Mouse (Mus musculus) liver, embryonic 13.5 days (tissue): ENCODE data around the gene Tbx21. TPM values are rescaled to one million over a fixed set of nuclear protein-coding genes. Genes with fewer than 3 reads are reported as not detected.

Experiments
- ATAC-seq: fragments of 200-750 bp; cut with Nextera tagmentation; 2 replicates; pipeline ENCODE4 v1.8.0; 2017; ENCODE audit warnings: low read depth, mild to moderate bottlenecking, moderate number of reproducible peaks, moderate library complexity
- DNase-seq: peaks from one replicate; pipeline ENCODE4 v3.0.0; 2022
- H3K27ac ChIP-seq: fragments of 300-500 bp; sonication (generic); 2 replicates; pipeline ENCODE4 v1.5.1; 2015; ENCODE audit warnings: moderate library complexity, mild to moderate bottlenecking, inconsistent platforms
- H3K27me3 ChIP-seq: fragments of 300-500 bp; sonication (generic); 2 replicates; pipeline ENCODE4 v1.6.1; 2015; ENCODE audit warnings: mild to moderate bottlenecking, inconsistent platforms
- H3K36me3 ChIP-seq: fragments of 300-500 bp; sonication (generic); 2 replicates; pipeline ENCODE4 v1.6.1; 2015; ENCODE audit warnings: mild to moderate bottlenecking, inconsistent platforms
- H3K4me1 ChIP-seq: fragments of 300-500 bp; sonication (generic); replicated peaks from 2 replicates; pipeline ENCODE4 v1.6.1; 2015; ENCODE audit warnings: inconsistent platforms
- H3K4me2 ChIP-seq: fragments of 300-500 bp; sonication (generic); 2 replicates; pipeline ENCODE4 v1.6.1; 2015; ENCODE audit warnings: inconsistent platforms, mild to moderate bottlenecking, moderate library complexity
- H3K4me3 ChIP-seq: fragments of 300-500 bp; sonication (generic); replicated peaks from 2 replicates; pipeline ENCODE4 v1.5.1; 2015; ENCODE audit warnings: mild to moderate bottlenecking, inconsistent platforms
- H3K9ac ChIP-seq: fragments of 300-500 bp; sonication (generic); 2 replicates; pipeline ENCODE4 v1.6.1; 2015; ENCODE audit warnings: mild to moderate bottlenecking, inconsistent platforms
- H3K9me3 ChIP-seq: fragments of 300-500 bp; sonication (generic); replicated peaks from 2 replicates; pipeline ENCODE4 v1.6.1; 2016; ENCODE audit warnings: inconsistent platforms
- WGBS: fragments of 180-500 bp; shearing (Covaris S2); methylation state at CpG from one replicate; pipeline ENCODE4 v1.1.7; 2015; ENCODE audit not compliant: insufficient replicate concordance; 5-methylcytosine and 5-hydroxymethylcytosine counted together
- polyA plus RNA-seq: library from polyadenylated mRNA; unstranded; fragments of >200 nt; fragmentation: Nextera tagmentation; extraction: Ambion mirVana; gene quantifications from 2 replicates; pipeline ENCODE4 v1.2.1, GENCODE M21; 2015

Tbx21 gene
- polyA plus RNA-seq, 1 experiment from 2014 or later, result not detected

DNA sequence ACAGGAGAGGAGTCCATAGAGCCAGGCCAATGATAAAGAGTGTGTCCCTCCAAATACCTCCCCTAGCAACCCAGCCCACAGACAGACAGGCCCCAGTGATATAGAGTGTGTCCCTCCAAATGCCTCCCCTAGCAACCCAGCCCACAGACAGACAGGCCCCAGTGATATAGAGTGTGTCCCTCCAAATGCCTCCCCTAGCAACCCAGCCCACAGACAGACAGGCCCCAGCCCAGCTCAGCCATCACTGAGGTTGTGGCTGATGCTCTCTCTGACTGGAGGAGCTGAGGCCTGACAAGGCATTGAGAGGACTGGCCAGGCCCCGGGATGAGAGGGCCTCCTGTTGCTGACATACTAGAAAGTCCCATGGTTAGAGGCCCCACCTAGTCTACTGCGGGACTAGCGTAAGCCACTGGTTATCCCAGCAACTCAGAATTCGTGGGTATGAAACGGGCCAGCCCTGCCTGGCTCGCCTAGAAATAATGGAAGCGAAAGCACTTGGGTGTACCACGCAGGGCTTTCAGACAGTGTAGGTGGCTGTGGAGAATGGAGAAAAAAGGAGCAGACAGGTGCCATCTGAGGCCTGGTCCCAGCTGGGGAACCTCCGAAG lies 2.5 kb downstream of the Tbx21 start:
- H3K4me2 ChIP-seq, result no peak overlapping the region
- no peak overlapping the region for H3K27ac ChIP-seq
- ATAC-seq (no peak), DNase-seq (no peak)
- H3K4me1 ChIP-seq, result peaks cover 11% of the 10 kb centered on the region
- H3K9me3 ChIP-seq, result no peaks in the 10 kb centered on the region
- no peak overlapping the region for H3K4me3 ChIP-seq
- H3K36me3 ChIP-seq, result no peaks in the 10 kb centered on the region
- peaks cover 65% of the 10 kb centered on the region for H3K27me3 ChIP-seq
- H3K9ac ChIP-seq, result no peak overlapping the region
- 74% methylated on average over 9 of the region's 9 CpGs for WGBS

DNA sequence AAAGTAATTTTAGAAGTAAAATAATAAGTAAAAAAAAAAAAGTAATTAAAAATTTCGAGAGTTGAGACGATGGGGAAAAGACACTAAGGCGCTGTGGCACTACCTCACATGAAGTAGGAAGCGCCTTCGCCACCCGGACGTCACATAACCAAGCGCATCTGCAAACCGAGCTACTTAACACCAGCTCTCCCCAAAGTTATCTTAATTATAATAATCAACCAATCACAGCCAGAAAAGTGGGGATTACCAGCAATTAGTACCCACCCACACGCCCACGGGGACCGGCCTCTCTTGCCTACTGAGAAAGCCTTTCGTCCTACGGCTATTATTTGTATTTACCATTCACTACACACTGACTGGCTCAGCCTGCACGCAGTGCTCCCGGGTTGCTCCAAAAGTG lies 6.2 kb downstream of the Tbx21 start:
- DNase-seq (no peak), ATAC-seq (no peak)
- Histone ChIP-seq H3K36me3 (no peaks in the 10 kb centered on the region), H3K27me3 (peaks cover 31% of the 10 kb centered on the region), H3K27ac (no peak overlapping the region), H3K4me1 (no peaks in the 10 kb centered on the region; the same call in 1 of the 2 replicates), H3K4me2 (no peak overlapping the region), H3K9me3 (no peaks in the 10 kb centered on the region), H3K9ac (no peak overlapping the region), H3K4me3 (no peak overlapping the region)
- WGBS, result 67% methylated on average over 16 of the region's 16 CpGs

DNA sequence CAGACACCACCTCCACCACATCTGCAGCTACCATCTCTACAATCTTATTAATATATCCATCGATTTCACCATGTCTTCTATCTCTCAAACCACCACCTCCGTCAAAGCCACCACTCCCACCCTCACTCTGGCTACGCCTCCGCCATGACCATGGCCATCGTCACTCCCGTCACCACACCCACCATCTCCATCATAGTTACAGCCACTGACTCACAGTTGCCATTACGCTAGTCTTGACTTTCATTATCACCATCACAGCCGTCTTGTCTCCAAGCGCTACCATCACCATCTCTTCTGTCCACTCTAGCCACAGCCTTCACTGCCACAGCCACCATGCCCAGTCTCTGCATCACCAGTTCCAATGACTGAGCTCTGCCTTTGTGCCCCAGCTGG lies 11.0 kb downstream of the Tbx21 start:
- 80% methylated on average over 9 of the region's 9 CpGs for WGBS
- Histone ChIP-seq H3K4me1 (no peaks in the 10 kb centered on the region), H3K9me3 (no peaks in the 10 kb centered on the region)

DNA sequence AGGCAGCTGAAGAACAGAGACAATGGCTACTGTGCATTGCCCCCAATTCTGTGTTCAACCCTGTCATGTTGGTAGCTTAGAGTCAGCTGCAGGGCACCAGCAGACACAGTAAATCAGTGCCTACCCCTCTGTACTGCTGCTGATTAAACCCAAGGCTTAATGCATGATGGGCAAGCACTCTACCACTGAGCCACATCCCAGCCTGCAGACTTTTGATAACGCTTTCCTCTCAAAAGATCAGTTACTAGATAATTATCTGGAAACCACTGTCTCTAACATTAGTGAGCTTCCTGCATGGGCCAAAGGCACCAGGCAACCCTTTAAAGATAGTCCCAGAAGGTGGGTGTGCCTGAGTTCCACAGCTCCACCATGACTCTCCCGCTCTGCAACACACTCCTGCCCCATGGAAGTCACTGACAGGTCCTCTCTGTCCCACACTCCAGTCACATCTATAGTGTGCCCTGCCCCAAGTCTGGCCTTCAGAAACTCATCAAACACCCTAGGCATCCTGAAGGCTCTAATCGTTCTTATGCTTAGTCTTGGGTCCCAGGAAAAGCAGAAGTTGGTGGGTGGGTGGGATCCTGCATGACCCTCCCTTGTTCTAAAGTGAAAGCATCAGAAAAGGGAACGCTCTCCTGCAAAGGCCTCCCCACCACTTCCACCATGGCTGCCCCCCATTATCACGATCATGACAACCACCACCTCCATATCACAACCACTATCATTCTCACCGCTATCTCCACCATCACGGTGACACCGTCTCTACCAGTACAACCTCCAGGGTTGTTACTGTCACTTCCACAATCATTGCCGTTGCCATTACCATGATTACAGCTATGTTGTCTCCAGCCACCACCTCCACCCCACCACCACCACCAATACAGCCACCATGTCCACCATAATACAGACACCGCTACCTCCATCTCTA lies 11.7 kb downstream of the Tbx21 start:
- H3K4me2 ChIP-seq, result no peak overlapping the region
- H3K4me1 ChIP-seq, result no peaks in the 10 kb centered on the region; the same call in 1 of the 2 replicates
- no peaks in the 10 kb centered on the region for H3K9me3 ChIP-seq
- no peak overlapping the region for H3K4me3 ChIP-seq
- ATAC-seq, result no peak
- H3K27me3 ChIP-seq, result peaks cover 37% of the 10 kb centered on the region
- no peak for DNase-seq
- H3K36me3 ChIP-seq, result no peaks in the 10 kb centered on the region
- H3K9ac ChIP-seq, result no peak overlapping the region
- H3K27ac ChIP-seq, result no peak overlapping the region
- WGBS, result 40% methylated on average over 10 of the region's 10 CpGs

More for the DNA sequence above, 11.0 kb downstream of the Tbx21 start:
- H3K9ac ChIP-seq, result no peak overlapping the region
- no peak overlapping the region for H3K4me3 ChIP-seq
- no peaks in the 10 kb centered on the region for H3K36me3 ChIP-seq
- ATAC-seq (no peak), DNase-seq (no peak)
- peaks cover 30% of the 10 kb centered on the region for H3K27me3 ChIP-seq
- no peak overlapping the region for H3K27ac ChIP-seq
- H3K4me2 ChIP-seq, result no peak overlapping the region

DNA sequence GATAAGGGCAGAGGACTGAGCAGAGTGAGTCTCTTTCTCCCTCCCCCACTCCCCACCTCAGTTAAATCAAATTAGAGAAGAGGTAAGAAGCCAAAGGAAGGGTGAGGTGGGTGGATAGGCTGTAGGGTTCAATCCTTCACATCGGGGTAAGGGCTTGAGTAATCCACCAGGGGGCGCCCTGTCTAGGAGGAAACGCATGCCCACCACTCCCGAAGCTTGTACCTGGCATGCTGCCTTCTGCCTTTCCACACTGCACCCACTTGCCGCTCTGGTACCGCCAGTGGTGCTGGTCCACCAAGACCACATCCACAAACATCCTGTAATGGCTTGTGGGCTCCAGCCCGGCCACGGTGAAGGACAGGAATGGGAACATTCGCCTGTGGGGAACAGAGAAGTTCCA lies 13.4 kb downstream of the Tbx21 start:
- H3K36me3 ChIP-seq, result no peaks in the 10 kb centered on the region
- H3K4me3 ChIP-seq, result no peak overlapping the region
- peak; percentile 39 for DNase-seq
- no peak overlapping the region for H3K4me2 ChIP-seq
- WGBS, result 16% methylated on average over 9 of the region's 9 CpGs
- H3K9ac ChIP-seq, result no peak overlapping the region
- peaks cover 54% of the 10 kb centered on the region for H3K27me3 ChIP-seq
- no peaks in the 10 kb centered on the region; the same call in 1 of the 2 replicates for H3K4me1 ChIP-seq
- no peak overlapping the region for H3K27ac ChIP-seq
- ATAC-seq, result no peak
- no peaks in the 10 kb centered on the region for H3K9me3 ChIP-seq

DNA sequence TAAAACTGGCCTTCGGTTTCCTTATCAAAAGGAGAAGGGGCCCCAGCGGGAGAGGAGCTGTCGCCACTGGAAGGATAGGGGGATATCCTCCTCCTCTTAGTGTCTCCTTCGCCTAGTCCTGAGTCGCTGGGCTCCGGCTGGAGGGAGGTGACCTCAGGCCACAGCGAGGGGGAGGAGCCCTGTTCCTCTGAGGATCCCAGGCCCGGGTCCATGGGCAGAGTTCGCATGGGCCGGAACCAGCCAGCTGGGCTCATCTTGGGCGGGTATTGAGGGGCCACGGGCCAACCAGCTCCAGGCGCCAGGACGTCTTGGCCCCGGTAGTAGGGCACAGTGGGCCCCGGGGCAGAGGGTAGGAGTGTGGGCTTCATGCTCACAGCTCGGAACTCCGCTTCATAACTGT lies 16.3 kb downstream of the Tbx21 start:
- Histone ChIP-seq H3K4me2 (no peak overlapping the region), H3K27ac (no peak overlapping the region), H3K9ac (no peak overlapping the region), H3K36me3 (no peaks in the 10 kb centered on the region), H3K9me3 (no peaks in the 10 kb centered on the region), H3K4me3 (no peak overlapping the region), H3K4me1 (no peaks in the 10 kb centered on the region; the same call in 1 of the 2 replicates), H3K27me3 (peaks cover 69% of the 10 kb centered on the region)
- ATAC-seq, result no peak
- WGBS, result 12% methylated on average over 18 of the region's 18 CpGs
- DNase-seq, result no peak

DNA sequence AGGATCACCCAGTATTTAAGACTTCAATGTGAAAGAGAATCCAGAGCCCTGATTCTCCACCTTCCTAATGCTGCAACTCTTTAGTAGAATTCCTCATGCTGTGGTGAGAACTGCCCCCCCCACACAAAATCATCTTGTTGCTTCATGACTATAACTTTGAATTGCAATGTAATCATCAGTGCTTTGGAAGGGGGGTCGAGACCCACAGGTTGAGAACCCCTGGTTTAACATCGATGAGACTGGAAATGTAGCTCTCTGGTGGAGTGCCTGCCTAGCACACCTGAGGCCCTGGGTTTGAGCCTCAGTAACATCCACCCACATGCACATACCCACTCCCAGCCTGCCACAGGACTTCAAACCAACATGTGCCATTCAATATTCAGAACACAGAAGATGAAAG lies 20.5 kb downstream of the Tbx21 start:
- Histone ChIP-seq H3K36me3 (no peaks in the 10 kb centered on the region), H3K9ac (no peak overlapping the region), H3K9me3 (no peaks in the 10 kb centered on the region), H3K4me1 (no peaks in the 10 kb centered on the region; the same call in 1 of the 2 replicates), H3K4me2 (no peak overlapping the region), H3K27me3 (peaks cover 64% of the 10 kb centered on the region), H3K27ac (no peak overlapping the region), H3K4me3 (no peak overlapping the region)
- WGBS, result 39% methylated on average over 2 of the region's 2 CpGs
- DNase-seq (no peak), ATAC-seq (no peak)

DNA sequence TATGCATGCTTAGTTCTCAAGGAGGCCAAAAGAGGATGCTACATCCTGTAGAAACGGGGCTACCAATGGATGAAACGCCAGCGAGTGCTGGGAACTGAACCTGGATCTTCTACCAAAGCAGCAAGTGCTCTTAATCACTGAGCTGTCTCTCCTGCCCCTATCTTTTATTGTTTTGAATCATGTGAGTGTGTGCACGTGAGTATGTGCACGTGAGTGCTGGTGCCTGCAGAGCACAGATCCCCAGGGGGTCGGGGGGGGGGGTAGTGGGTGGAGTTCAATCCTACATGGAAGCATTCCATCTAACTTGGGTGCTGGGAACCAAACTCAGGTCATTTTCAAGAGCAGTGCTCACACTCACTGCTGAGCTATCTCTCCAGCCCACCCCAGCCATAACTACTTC lies 28.8 kb downstream of the Tbx21 start:
- WGBS, result 53% methylated on average over 6 of the region's 6 CpGs
- ATAC-seq (no peak), DNase-seq (no peak)
- Histone ChIP-seq H3K9me3 (0 out of 2 replicates have a peak, but pooled peaks cover 5% of the 10 kb centered on the region), H3K36me3 (no peaks in the 10 kb centered on the region), H3K4me1 (no peaks in the 10 kb centered on the region), H3K27me3 (peaks cover 35% of the 10 kb centered on the region), H3K4me2 (no peak overlapping the region), H3K9ac (no peak overlapping the region), H3K27ac (no peak overlapping the region), H3K4me3 (no peak overlapping the region)

DNA sequence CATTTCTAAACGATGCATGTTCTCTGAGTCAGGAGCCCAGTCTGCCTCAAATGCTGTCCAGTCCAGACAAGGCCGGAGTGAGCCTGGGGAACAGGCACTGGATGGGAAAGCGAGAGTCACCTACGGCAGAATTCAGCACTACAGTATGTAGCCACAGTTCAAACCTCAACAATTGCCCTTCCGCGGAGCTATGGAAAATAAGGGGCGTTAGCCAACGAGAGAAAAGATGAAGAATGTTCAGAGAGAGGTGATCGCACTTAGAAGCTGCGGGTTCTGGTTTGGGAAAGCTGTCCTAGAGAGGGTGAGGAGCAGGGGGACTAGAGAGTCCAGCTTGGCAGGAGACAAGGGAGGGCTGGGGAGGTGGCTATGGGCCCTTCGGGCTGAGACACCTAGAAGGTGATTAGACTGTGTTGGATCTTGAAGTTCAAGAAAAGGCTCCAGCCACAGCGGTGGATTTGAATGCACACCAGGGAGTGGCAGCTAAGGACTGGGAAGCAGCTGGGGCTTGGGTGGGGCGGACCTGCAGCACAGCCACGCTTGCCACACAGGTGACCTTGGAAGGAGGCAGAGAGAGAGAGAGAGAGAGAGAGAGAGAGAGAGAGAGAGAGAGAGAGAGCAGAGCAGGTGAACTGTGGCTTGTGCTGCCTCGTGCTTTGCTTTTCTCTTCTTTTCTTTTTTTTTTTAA lies 30.2 kb downstream of the Tbx21 start:
- peaks cover 29% of the 10 kb centered on the region for H3K27me3 ChIP-seq
- DNase-seq, result no peak
- ATAC-seq, result no peak
- H3K4me1 ChIP-seq, result no peaks in the 10 kb centered on the region
- H3K9ac ChIP-seq, result no peak overlapping the region
- H3K4me3 ChIP-seq, result no peak overlapping the region
- no peaks in the 10 kb centered on the region for H3K36me3 ChIP-seq
- 0 out of 2 replicates have a peak, but pooled peaks cover 5% of the 10 kb centered on the region for H3K9me3 ChIP-seq
- 70% methylated on average over 15 of the region's 15 CpGs for WGBS
- no peak overlapping the region for H3K4me2 ChIP-seq
- H3K27ac ChIP-seq, result no peak overlapping the region

DNA sequence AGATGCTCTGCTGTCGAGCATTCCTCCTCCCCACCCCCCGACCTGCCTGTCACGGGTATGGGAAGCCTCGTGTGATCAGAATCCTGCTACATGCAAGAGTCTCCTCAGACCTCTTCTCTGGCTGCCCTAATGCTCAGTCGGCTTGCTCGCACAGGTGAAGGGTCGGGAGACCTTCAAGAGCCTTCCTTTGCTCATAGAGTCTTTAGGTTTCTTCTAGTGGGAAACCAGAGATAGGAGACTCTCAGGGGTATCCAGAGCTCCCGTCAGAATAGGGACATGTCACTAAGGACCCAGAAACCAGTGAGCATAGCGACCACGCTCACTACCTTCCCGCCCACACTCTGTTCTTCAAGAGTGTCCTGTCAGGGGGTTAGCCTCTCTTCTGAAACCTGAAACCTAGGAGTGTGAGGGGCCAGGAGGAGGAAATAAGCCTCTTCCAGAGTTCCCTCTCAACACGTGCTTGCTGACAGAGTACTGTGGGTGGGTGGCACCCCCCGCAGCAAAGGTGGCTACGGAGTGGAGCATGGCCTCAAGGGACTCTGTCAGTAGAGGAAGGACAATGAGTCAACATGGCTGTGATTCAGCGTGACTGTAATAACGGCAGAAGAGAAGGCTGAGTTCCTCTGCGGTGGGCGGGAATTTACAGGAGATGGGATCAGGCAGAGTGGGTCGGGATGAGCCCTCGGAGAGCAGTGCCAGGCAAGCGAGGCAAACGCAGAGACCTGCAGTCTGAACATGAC lies 31.6 kb downstream of the Tbx21 start:
- Histone ChIP-seq H3K4me3 (no peak overlapping the region), H3K9me3 (0 out of 2 replicates have a peak, but pooled peaks cover 1% of the 10 kb centered on the region), H3K4me1 (no peaks in the 10 kb centered on the region), H3K36me3 (no peaks in the 10 kb centered on the region), H3K9ac (no peak overlapping the region), H3K27ac (no peak overlapping the region), H3K27me3 (peaks cover 29% of the 10 kb centered on the region), H3K4me2 (no peak overlapping the region)
- ATAC-seq, result no peak
- no peak for DNase-seq
- 20% methylated on average over 22 of the region's 22 CpGs for WGBS

DNA sequence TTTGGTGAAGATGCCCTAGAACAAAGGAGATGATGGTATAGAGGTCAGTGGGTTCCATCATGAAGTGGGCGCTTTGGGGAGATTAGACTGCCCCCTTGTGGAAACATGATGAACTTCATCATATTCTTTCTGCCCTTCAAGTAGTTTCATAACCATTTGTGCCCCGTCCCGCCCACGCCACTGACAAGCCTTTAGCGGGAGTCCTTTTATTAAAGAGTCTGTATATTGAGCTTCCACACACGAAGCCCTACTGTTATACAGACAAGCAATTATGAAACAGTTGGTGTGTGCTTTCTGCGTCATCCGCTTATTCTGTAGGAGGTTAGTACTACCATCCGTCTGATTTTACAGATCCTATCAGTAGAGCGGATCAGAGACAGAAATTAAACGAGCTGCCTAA lies 32.2 kb downstream of the Tbx21 start:
- H3K9me3 ChIP-seq, result no peaks in the 10 kb centered on the region
- no peak overlapping the region for H3K4me2 ChIP-seq
- no peak overlapping the region for H3K27ac ChIP-seq
- WGBS, result 32% methylated on average over 11 of the region's 11 CpGs
- no peaks in the 10 kb centered on the region for H3K36me3 ChIP-seq
- peaks cover 29% of the 10 kb centered on the region for H3K27me3 ChIP-seq
- DNase-seq, result peak; percentile 10
- H3K9ac ChIP-seq, result no peak overlapping the region
- no peak for ATAC-seq
- no peaks in the 10 kb centered on the region for H3K4me1 ChIP-seq
- no peak overlapping the region for H3K4me3 ChIP-seq
